Mouse (Mus musculus): Measurements from ENCODE around the gene Lyg1. TPM values are rescaled to one million over a fixed set of nuclear protein-coding genes. Genes with fewer than 3 reads are reported as not detected.
A peak's percentile ranks its signal among the peaks of the same experiment; 100 is the strongest.
"Not testable (repeated sequence)": the region's sequence is repeated elsewhere in the genome, so short reads cannot be mapped to it uniquely, and the experiment has no call there.

Lyg1 gene
- polyA plus RNA-seq, 1 experiment from 2014 or later, result not detected

GRCm38 (mm10) chr1:37984326-37984725 is 26.8 kb upstream of the Lyg1 start:
- no peaks in the 10 kb centered on the region for H3K27me3 ChIP-seq (replicated peaks; ENCODE audit: low read depth, poor library complexity, severe bottlenecking)
- H3K27ac ChIP-seq (replicated peaks), result no peak overlapping the region
- H3K4me1 ChIP-seq, result peaks cover 4% of the 10 kb centered on the region; the same call in 1 of the 2 replicates
- no peak for DNase-seq (ENCODE audit: low spot score)
- H3K36me3 ChIP-seq (replicated peaks), result peaks cover 53% of the 10 kb centered on the region
- H3K4me3 ChIP-seq, result no peak overlapping the region
- no peaks in the 10 kb centered on the region for H3K9me3 ChIP-seq
- 98% methylated on average over 1 of the region's 1 CpGs for WGBS

GRCm38 (mm10) chr1:37977303-37977702 is 19.7 kb upstream of the Lyg1 start:
- 89% methylated on average over 7 of the region's 7 CpGs for WGBS
- DNase-seq (ENCODE audit: low spot score), result no peak
- Histone ChIP-seq H3K27ac (replicated peaks) (no peak overlapping the region), H3K4me1 (no peaks in the 10 kb centered on the region), H3K9me3 (no peaks in the 10 kb centered on the region), H3K36me3 (replicated peaks) (no peaks in the 10 kb centered on the region), H3K27me3 (replicated peaks; ENCODE audit: low read depth, poor library complexity, severe bottlenecking) (no peaks in the 10 kb centered on the region), H3K4me3 (no peak overlapping the region)

- not testable (repeated sequence) for DNase-seq (ENCODE audit: low spot score); H3K4me1 ChIP-seq; H3K4me3 ChIP-seq; H3K9me3 ChIP-seq; H3K36me3 ChIP-seq (replicated peaks); H3K27ac ChIP-seq (replicated peaks); H3K27me3 ChIP-seq (replicated peaks; ENCODE audit: low read depth, poor library complexity, severe bottlenecking)
- WGBS, result 79% methylated on average over 9 of the region's 9 CpGs
Measured at GRCm38 (mm10) chr1:37976666-37977065, 19.1 kb upstream of the Lyg1 start.

GRCm38 (mm10) chr1:37971520-37971919 is 14.0 kb upstream of the Lyg1 start:
- Histone ChIP-seq H3K36me3 (replicated peaks) (no peaks in the 10 kb centered on the region), H3K9me3 (no peaks in the 10 kb centered on the region), H3K4me1 (no peaks in the 10 kb centered on the region), H3K27me3 (replicated peaks; ENCODE audit: low read depth, poor library complexity, severe bottlenecking) (no peaks in the 10 kb centered on the region), H3K4me3 (no peak overlapping the region), H3K27ac (replicated peaks) (no peak overlapping the region)
- WGBS, result 65% methylated on average over 4 of the region's 4 CpGs
- no peak for DNase-seq (ENCODE audit: low spot score)

- WGBS, result 92% methylated on average over 6 of the region's 6 CpGs
- H3K4me1 ChIP-seq, result no peaks in the 10 kb centered on the region
Measured at GRCm38 (mm10) chr1:37968746-37969145, 11.2 kb upstream of the Lyg1 start.

GRCm38 (mm10) chr1:37965571-37965970 is 8.0 kb upstream of the Lyg1 start:
- H3K36me3 ChIP-seq (replicated peaks), result no peaks in the 10 kb centered on the region
- no peak overlapping the region for H3K4me3 ChIP-seq
- H3K4me1 ChIP-seq, result no peaks in the 10 kb centered on the region
- DNase-seq (ENCODE audit: low spot score), result no peak
- 67% methylated on average over 10 of the region's 10 CpGs for WGBS
- H3K9me3 ChIP-seq, result no peaks in the 10 kb centered on the region
- H3K27ac ChIP-seq (replicated peaks), result no peak overlapping the region
- H3K27me3 ChIP-seq (replicated peaks; ENCODE audit: low read depth, poor library complexity, severe bottlenecking), result no peaks in the 10 kb centered on the region

More at GRCm38 (mm10) chr1:37968746-37969145, 11.2 kb upstream of the Lyg1 start:
- no peaks in the 10 kb centered on the region for H3K27me3 ChIP-seq (replicated peaks; ENCODE audit: low read depth, poor library complexity, severe bottlenecking)
- H3K9me3 ChIP-seq, result no peaks in the 10 kb centered on the region
- DNase-seq (ENCODE audit: low spot score), result no peak
- no peak overlapping the region for H3K4me3 ChIP-seq
- no peak overlapping the region for H3K27ac ChIP-seq (replicated peaks)
- H3K36me3 ChIP-seq (replicated peaks), result no peaks in the 10 kb centered on the region

- H3K9me3 ChIP-seq, result no peaks in the 10 kb centered on the region
- H3K4me3 ChIP-seq, result no peak overlapping the region
- DNase-seq (ENCODE audit: low spot score), result no peak
- no peak overlapping the region for H3K27ac ChIP-seq (replicated peaks)
- H3K27me3 ChIP-seq (replicated peaks; ENCODE audit: low read depth, poor library complexity, severe bottlenecking), result no peaks in the 10 kb centered on the region
- no peaks in the 10 kb centered on the region for H3K36me3 ChIP-seq (replicated peaks)
- WGBS, result 83% methylated on average over 5 of the region's 5 CpGs
- no peaks in the 10 kb centered on the region for H3K4me1 ChIP-seq
Measured at GRCm38 (mm10) chr1:37959486-37959885, 1.9 kb upstream of the Lyg1 start.

- Histone ChIP-seq H3K27ac (replicated peaks) (no peak overlapping the region), H3K4me3 (no peak overlapping the region), H3K9me3 (no peaks in the 10 kb centered on the region), H3K36me3 (replicated peaks) (no peaks in the 10 kb centered on the region), H3K27me3 (replicated peaks; ENCODE audit: low read depth, poor library complexity, severe bottlenecking) (no peaks in the 10 kb centered on the region), H3K4me1 (no peaks in the 10 kb centered on the region)
- WGBS, result 74% methylated on average over 2 of the region's 2 CpGs
- no peak for DNase-seq (ENCODE audit: low spot score)
Measured at GRCm38 (mm10) chr1:37958516-37958915, 957 bp upstream of the Lyg1 start.

- Histone ChIP-seq H3K9me3 (no peaks in the 10 kb centered on the region), H3K4me1 (no peaks in the 10 kb centered on the region), H3K27ac (replicated peaks) (no peak overlapping the region), H3K4me3 (no peak overlapping the region), H3K27me3 (replicated peaks; ENCODE audit: low read depth, poor library complexity, severe bottlenecking) (no peaks in the 10 kb centered on the region), H3K36me3 (replicated peaks) (no peaks in the 10 kb centered on the region)
- no peak for DNase-seq (ENCODE audit: low spot score)
- 55% methylated on average over 3 of the region's 3 CpGs for WGBS
Measured at GRCm38 (mm10) chr1:37956690-37957431, 698 bp downstream of the Lyg1 start.

GRCm38 (mm10) chr1:37955251-37955650 is 2.3 kb downstream of the Lyg1 start:
- no peak for DNase-seq (ENCODE audit: low spot score)
- Histone ChIP-seq H3K27me3 (replicated peaks; ENCODE audit: low read depth, poor library complexity, severe bottlenecking) (no peaks in the 10 kb centered on the region), H3K27ac (replicated peaks) (no peak overlapping the region), H3K9me3 (no peaks in the 10 kb centered on the region), H3K4me1 (no peaks in the 10 kb centered on the region), H3K4me3 (no peak overlapping the region), H3K36me3 (replicated peaks) (no peaks in the 10 kb centered on the region)
- 90% methylated on average over 2 of the region's 2 CpGs for WGBS

- WGBS, result 87% methylated on average over 7 of the region's 7 CpGs
- no peaks in the 10 kb centered on the region for H3K27me3 ChIP-seq (replicated peaks; ENCODE audit: low read depth, poor library complexity, severe bottlenecking)
Measured at GRCm38 (mm10) chr1:37954786-37955185, 2.8 kb downstream of the Lyg1 start.

GRCm38 (mm10) chr1:37948906-37949305 is 8.7 kb downstream of the Lyg1 start:
- H3K9me3 ChIP-seq, result no peaks in the 10 kb centered on the region
- no peaks in the 10 kb centered on the region for H3K27me3 ChIP-seq (replicated peaks; ENCODE audit: low read depth, poor library complexity, severe bottlenecking)
- no peak overlapping the region for H3K4me3 ChIP-seq
- no peak for DNase-seq (ENCODE audit: low spot score)
- no peaks in the 10 kb centered on the region for H3K36me3 ChIP-seq (replicated peaks)
- 76% methylated on average over 2 of the region's 2 CpGs for WGBS
- H3K4me1 ChIP-seq, result no peaks in the 10 kb centered on the region
- H3K27ac ChIP-seq (replicated peaks), result no peak overlapping the region

More at GRCm38 (mm10) chr1:37954786-37955185, 2.8 kb downstream of the Lyg1 start:
- H3K27ac ChIP-seq (replicated peaks), result no peak overlapping the region
- H3K36me3 ChIP-seq (replicated peaks), result no peaks in the 10 kb centered on the region
- no peaks in the 10 kb centered on the region for H3K4me1 ChIP-seq
- no peaks in the 10 kb centered on the region for H3K9me3 ChIP-seq
- H3K4me3 ChIP-seq, result no peak overlapping the region
- no peak for DNase-seq (ENCODE audit: low spot score)

GRCm38 (mm10) chr1:37931806-37932205 is 25.8 kb downstream of the Lyg1 start:
- Histone ChIP-seq H3K27me3 (replicated peaks; ENCODE audit: low read depth, poor library complexity, severe bottlenecking) (no peaks in the 10 kb centered on the region), H3K9me3 (no peaks in the 10 kb centered on the region), H3K27ac (replicated peaks) (no peak overlapping the region), H3K4me3 (no peak overlapping the region), H3K36me3 (replicated peaks) (no peaks in the 10 kb centered on the region), H3K4me1 (no peaks in the 10 kb centered on the region)
- 22% methylated on average over 3 of the region's 3 CpGs for WGBS
- peak; percentile 17 for DNase-seq (ENCODE audit: low spot score)
